Mouse (Mus musculus): ENCODE data around the gene Itih3. TPM values are rescaled to one million over a fixed set of nuclear protein-coding genes. Genes with fewer than 3 reads are reported as not detected.
A peak's percentile ranks its signal among the peaks of the same experiment; 100 is the strongest.

The Itih3 gene
- polyA plus RNA-seq, 1 experiment, result 1.4 TPM

DNA sequence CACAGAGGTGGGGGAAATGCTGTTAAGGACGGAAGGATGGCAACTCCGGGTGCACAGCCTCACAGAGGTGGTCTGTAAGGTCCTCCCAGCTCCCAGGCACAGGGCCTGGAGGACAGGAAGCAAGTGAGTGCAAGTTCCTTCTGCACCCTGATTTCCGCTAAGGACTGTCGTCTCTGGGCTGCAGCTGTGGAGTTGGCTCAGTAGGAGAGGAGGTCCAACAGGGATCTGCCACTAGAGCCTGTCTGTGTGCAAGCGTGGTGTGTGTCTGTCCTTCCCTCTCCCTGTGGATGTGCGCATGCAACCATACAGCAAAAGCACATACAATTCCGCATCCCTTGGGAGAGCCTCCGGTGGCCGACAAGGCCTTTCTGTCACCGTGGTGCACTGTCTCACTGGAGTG lies 47.1 kb downstream of the Itih3 start:
- no peak for DNase-seq (ENCODE audit: low read depth in 1 of 2, low spot score in 2 of 2)
- WGBS, result 92% methylated on average over 10 of the region's 10 CpGs
- H3K27ac ChIP-seq (ENCODE audit: insufficient read depth, low read length), result no peak overlapping the region
- TF ChIP-seq POLR2A (IDR thresholded peaks at IDR 0.05; ENCODE audit: low read depth, low read length), result no peak
- no peak for TF ChIP-seq CTCF (IDR thresholded peaks at IDR 0.05; ENCODE audit: extremely low read depth, insufficient read depth, insufficient read length, insufficient replicate concordance)
- no peak overlapping the region for H3K4me3 ChIP-seq (ENCODE audit: extremely low read depth, insufficient read depth, insufficient read length)
- H3K27me3 ChIP-seq (ENCODE audit: control insufficient read depth, insufficient read depth, low read length), result no peaks in the 10 kb centered on the region
- H3K36me3 ChIP-seq (ENCODE audit: control insufficient read depth, insufficient read depth, low read length), result peaks cover 12% of the 10 kb centered on the region
- no peaks in the 10 kb centered on the region for H3K4me1 ChIP-seq (ENCODE audit: control insufficient read depth, insufficient read depth, insufficient read length)

DNA sequence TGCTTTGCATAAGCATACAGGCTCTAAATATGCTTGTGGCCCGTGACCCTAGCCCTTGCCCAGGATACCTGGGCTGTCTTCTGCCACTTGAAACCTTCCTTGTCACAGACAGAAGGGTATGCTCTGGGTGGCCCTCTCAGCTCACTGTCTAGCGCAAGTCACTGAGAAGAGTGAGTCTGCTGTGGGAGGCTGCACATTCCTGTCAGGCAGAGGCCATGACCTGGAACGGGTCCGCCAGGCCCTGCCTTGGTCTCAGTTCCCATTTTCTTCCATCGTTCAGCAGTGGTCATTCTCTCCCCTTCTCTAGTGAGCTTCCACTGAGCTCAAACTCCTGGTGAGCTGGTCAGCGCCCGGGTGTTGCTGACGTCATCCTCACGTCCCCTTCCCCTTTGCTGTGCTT lies 47.6 kb downstream of the Itih3 start:
- H3K27me3 ChIP-seq (ENCODE audit: control insufficient read depth, insufficient read depth, low read length), result no peaks in the 10 kb centered on the region
- no peak overlapping the region for H3K4me3 ChIP-seq (ENCODE audit: extremely low read depth, insufficient read depth, insufficient read length)
- TF ChIP-seq CTCF (IDR thresholded peaks at IDR 0.05; ENCODE audit: extremely low read depth, insufficient read depth, insufficient read length, insufficient replicate concordance), result no peak
- no peak for TF ChIP-seq POLR2A (IDR thresholded peaks at IDR 0.05; ENCODE audit: low read depth, low read length)
- WGBS, result 80% methylated on average over 9 of the region's 9 CpGs
- peak overlapping the region; percentile 6; the same call in 1 of the 2 replicates for H3K27ac ChIP-seq (ENCODE audit: insufficient read depth, low read length)
- peaks cover 12% of the 10 kb centered on the region for H3K36me3 ChIP-seq (ENCODE audit: control insufficient read depth, insufficient read depth, low read length)
- H3K4me1 ChIP-seq (ENCODE audit: control insufficient read depth, insufficient read depth, insufficient read length), result no peaks in the 10 kb centered on the region
- DNase-seq (ENCODE audit: low read depth in 1 of 2, low spot score in 2 of 2), result no peak

DNA sequence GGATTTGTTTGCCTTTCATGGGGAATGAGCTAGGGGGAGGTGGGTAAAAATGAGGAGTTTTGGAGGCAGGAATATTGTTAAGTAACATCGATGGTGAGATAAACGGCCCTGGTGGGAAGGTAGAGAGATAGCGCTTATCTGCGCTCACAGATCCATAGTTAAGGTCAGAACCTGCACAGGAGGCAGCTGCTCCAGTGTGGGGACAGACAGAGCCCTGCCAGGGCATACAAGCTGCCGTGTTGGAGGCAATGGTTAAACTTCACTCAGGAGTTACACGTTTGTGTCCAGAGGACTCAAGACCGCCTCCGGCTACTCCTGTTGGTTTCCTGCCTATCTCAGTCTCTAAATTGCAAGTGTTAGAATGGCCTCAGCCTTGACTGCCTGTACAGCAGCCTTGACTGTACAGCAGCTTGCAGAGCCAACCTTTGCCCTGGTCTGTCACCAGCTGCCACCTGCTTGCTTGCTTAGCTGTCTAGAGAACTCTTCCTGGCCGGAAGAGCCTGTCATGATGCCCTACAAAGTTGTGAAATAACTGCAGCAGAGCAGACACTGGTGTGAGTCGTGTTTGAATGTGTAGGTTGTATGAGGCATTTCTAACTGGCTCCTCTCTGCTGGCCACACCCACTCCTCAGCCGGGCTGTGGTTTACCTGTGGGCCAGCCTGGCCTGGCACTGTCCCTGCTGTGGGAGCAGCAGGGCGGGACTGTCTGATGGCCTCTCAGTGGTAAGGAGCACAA lies 48.3 kb downstream of the Itih3 start:
- 88% methylated on average over 12 of the region's 12 CpGs for WGBS
- H3K4me1 ChIP-seq (ENCODE audit: control insufficient read depth, insufficient read depth, insufficient read length), result no peaks in the 10 kb centered on the region
- H3K36me3 ChIP-seq (ENCODE audit: control insufficient read depth, insufficient read depth, low read length), result peaks cover 12% of the 10 kb centered on the region
- no peak for DNase-seq (ENCODE audit: low read depth in 1 of 2, low spot score in 2 of 2)
- H3K27me3 ChIP-seq (ENCODE audit: control insufficient read depth, insufficient read depth, low read length), result no peaks in the 10 kb centered on the region
- 0 out of 2 replicates have a peak overlapping the region, but pooled peaks have one; percentile 6 for H3K27ac ChIP-seq (ENCODE audit: insufficient read depth, low read length)
- H3K4me3 ChIP-seq (ENCODE audit: extremely low read depth, insufficient read depth, insufficient read length), result no peak overlapping the region
- TF ChIP-seq POLR2A (IDR thresholded peaks at IDR 0.05; ENCODE audit: low read depth, low read length), result no peak
- TF ChIP-seq CTCF (IDR thresholded peaks at IDR 0.05; ENCODE audit: extremely low read depth, insufficient read depth, insufficient read length, insufficient replicate concordance), result no peak

DNA sequence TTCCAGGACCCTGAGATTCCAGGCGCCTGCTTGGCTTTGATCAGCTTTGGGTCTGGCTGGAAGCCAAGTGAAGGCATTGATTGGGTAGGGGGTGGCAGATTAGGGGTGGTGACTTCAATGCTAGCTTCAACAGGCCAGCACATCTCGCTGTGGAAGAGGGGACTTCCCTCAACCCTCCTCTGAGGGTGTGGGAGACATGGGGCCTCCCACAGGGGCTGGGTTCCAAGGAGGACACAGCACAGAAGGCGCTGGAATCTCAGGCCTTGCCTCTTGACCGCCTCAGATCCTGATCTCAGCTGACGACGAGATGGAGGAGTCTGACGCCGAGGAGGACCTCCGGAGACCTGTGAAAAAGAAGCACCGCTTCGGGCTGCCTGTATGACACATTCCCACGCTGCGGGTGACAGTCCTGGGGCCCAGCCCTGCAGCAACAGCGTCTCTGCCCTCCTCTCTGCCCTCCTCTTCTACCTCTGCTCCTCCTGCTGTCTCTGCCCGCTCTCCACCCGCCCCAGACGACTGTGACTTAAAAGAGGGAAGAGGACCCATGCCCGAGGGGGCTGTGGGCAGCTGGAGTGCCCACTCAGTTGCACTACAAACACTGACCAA lies 49.4 kb downstream of the Itih3 start:
- 0 out of 2 replicates have a peak overlapping the region, but pooled peaks have one; percentile 3 for H3K27ac ChIP-seq (ENCODE audit: insufficient read depth, low read length)
- no peak overlapping the region for H3K4me3 ChIP-seq (ENCODE audit: extremely low read depth, insufficient read depth, insufficient read length)
- H3K4me1 ChIP-seq (ENCODE audit: control insufficient read depth, insufficient read depth, insufficient read length), result no peaks in the 10 kb centered on the region
- WGBS, result 93% methylated on average over 18 of the region's 18 CpGs
- H3K27me3 ChIP-seq (ENCODE audit: control insufficient read depth, insufficient read depth, low read length), result no peaks in the 10 kb centered on the region
- no peak for DNase-seq (ENCODE audit: low read depth in 1 of 2, low spot score in 2 of 2)
- H3K36me3 ChIP-seq (ENCODE audit: control insufficient read depth, insufficient read depth, low read length), result peaks cover 12% of the 10 kb centered on the region
- no peak for TF ChIP-seq POLR2A (IDR thresholded peaks at IDR 0.05; ENCODE audit: low read depth, low read length)
- no peak for TF ChIP-seq CTCF (IDR thresholded peaks at IDR 0.05; ENCODE audit: extremely low read depth, insufficient read depth, insufficient read length, insufficient replicate concordance)

DNA sequence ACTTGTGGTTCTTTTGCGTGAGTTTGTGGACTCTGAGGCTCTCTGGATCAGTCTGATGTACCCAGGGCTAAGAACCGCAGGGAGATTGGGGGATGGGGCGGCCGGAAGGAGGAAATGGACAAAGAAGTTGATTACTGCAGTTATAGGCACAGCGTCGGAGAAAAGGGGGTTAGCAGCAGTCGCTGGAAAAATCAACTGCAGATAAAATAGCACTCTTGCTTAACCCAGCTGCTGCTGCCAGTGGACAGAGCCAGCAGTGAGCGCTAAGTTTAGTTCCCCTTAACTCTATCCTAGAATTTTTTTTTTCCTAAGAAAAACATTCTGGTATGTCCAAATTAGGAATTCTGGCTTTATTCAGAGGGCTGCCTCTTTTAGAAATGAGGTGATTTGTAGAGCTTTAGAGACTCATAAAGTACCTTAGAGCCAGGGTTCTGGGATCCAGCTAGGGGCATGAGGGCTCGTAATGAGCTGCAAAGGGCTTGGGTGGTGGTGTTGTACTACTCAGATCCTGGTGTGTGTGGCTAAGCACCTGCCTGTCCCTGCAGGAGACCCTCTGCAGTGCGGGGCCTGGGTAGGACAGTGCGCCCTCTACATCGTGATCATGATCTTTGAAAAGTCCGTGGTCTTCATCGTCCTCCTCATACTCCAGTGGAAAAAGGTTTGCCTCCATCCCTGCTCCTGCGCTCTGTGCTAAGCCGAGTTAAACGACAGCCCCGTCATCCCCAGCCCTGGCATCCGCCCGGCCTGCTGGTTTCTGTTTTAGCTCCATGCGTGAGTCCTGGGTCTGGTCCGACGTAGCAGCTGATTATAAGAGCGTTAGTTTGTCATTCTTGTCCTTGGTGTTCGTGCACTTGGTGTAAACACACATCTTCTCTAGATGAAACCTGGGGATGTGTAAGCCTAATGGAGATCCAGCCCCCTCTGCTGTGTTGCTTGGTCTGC lies 53.1 kb downstream of the Itih3 start:
- no peak overlapping the region for H3K27ac ChIP-seq (ENCODE audit: insufficient read depth, low read length)
- no peaks in the 10 kb centered on the region for H3K4me1 ChIP-seq (ENCODE audit: control insufficient read depth, insufficient read depth, insufficient read length)
- 84% methylated on average over 25 of the region's 25 CpGs for WGBS
- no peak for DNase-seq (ENCODE audit: low read depth in 1 of 2, low spot score in 2 of 2)
- H3K4me3 ChIP-seq (ENCODE audit: extremely low read depth, insufficient read depth, insufficient read length), result no peak overlapping the region
- no peak for TF ChIP-seq CTCF (IDR thresholded peaks at IDR 0.05; ENCODE audit: extremely low read depth, insufficient read depth, insufficient read length, insufficient replicate concordance)
- H3K36me3 ChIP-seq (ENCODE audit: control insufficient read depth, insufficient read depth, low read length), result peaks cover 11% of the 10 kb centered on the region
- no peaks in the 10 kb centered on the region for H3K27me3 ChIP-seq (ENCODE audit: control insufficient read depth, insufficient read depth, low read length)

DNA sequence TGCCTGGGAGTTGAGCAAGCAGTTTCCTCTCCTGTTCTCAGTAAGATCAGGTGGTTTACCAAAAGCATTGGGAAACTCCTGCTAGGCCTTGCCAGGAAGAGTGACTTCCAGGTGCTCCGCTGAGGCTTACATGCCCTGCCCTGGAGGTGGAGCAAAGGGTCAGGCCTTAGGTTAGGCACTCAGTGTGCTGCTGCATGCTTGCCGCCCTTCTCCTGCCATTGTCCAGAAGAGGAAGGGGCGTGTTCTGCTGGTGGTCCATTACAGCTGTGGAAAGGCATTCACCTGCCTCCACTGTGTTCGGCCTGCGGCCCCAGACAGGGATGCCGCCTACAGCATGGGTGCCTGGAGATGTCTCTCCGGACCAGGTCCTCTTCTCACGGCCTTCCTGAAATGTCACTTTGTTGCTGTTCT lies 54.2 kb downstream of the Itih3 start:
- peaks cover 10% of the 10 kb centered on the region for H3K36me3 ChIP-seq (ENCODE audit: control insufficient read depth, insufficient read depth, low read length)
- H3K4me3 ChIP-seq (ENCODE audit: extremely low read depth, insufficient read depth, insufficient read length), result no peak overlapping the region
- no peak for TF ChIP-seq POLR2A (IDR thresholded peaks at IDR 0.05; ENCODE audit: low read depth, low read length)
- no peak for TF ChIP-seq CTCF (IDR thresholded peaks at IDR 0.05; ENCODE audit: extremely low read depth, insufficient read depth, insufficient read length, insufficient replicate concordance)
- no peak overlapping the region for H3K27ac ChIP-seq (ENCODE audit: insufficient read depth, low read length)
- no peaks in the 10 kb centered on the region for H3K4me1 ChIP-seq (ENCODE audit: control insufficient read depth, insufficient read depth, insufficient read length)
- WGBS, result 90% methylated on average over 8 of the region's 8 CpGs
- DNase-seq (ENCODE audit: low read depth in 1 of 2, low spot score in 2 of 2), result no peak
- H3K27me3 ChIP-seq (ENCODE audit: control insufficient read depth, insufficient read depth, low read length), result no peaks in the 10 kb centered on the region
